Mouse (Mus musculus): ENCODE data around the gene Mpzl1.
"Not testable (repeated sequence)": the region's sequence is repeated elsewhere in the genome, so short reads cannot be mapped to it uniquely, and the experiment has no call there.

The Mpzl1 gene

DNA sequence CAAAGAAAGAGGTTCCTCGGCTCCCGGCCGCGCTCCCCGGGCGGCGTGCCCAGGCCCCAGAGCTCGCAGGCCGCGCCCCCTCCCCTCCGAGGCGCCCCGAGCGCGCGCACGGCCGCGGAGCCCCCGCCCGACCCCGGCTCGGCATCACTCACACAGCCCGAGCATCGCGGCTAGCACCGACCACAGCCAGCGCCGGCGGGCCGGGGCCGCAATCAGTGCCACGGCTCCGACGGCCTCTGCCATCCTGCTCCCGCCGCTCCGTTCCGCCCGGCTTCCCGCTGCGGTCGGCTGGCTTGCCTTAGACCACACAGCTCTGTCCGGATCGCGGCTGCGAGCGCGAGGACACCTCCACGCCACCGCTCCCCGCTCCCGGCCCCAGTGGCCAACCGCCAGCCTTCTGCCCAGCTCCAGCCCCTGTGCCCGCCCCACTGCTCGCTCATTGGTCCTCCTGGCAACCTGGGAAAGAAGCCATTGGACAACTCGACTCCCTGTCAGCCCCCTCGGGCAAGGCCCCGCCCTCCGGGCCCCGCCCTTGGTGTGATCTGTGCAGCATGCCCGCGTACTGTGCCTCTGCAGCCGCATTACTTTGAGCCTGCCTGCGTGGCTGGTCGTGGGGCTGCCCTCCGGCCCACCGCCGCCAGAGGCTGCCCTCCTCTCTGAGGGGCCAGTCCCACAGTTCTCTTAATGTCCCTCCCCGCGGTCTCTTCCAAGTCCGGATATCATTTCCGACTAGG, at the start of gene Mpzl1:
Gene Mpzl1, minus strand, starts transcription at position 388 of the 734 bp plus-strand sequence.
- DNase-seq = peak; percentile 100

DNA sequence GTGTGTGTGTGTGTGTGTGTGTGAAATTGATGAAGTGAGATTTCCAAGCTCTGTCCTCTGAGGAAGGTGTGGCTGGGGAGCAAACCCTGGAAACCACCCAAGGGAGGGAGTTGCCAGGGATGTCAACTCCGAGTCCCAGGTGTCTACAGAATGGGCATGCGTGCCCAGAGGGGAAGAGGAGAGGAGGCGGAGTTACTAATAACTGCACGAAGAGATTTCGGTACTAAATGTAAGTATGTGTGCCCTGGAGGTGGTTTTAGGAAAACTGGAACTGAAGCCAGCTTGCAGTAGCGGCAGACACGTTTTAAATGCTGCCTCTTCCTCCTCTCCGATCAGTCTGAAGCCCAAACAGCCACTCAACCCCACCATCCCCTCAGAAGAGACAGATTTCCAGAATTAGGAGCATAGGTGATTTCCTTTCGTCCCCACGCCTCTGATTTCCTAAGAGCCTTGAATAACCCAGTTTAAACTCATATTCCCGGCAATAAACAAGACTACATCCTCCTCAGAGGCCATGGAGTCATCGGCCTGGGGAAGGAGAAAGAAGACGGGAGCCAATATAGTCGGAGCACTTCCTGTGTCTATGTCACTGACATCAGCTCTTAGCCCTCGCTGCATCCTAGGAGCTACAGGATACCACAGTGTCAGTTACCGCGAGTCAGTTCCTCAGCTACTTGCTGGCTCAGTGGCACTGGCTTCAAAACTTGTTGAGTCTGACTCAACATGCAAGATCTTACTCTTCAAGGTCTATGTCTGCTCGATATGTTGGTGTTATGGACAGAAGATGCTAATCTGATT, 47.9 kb upstream of the Mpzl1 start:
- no peak for DNase-seq

DNA sequence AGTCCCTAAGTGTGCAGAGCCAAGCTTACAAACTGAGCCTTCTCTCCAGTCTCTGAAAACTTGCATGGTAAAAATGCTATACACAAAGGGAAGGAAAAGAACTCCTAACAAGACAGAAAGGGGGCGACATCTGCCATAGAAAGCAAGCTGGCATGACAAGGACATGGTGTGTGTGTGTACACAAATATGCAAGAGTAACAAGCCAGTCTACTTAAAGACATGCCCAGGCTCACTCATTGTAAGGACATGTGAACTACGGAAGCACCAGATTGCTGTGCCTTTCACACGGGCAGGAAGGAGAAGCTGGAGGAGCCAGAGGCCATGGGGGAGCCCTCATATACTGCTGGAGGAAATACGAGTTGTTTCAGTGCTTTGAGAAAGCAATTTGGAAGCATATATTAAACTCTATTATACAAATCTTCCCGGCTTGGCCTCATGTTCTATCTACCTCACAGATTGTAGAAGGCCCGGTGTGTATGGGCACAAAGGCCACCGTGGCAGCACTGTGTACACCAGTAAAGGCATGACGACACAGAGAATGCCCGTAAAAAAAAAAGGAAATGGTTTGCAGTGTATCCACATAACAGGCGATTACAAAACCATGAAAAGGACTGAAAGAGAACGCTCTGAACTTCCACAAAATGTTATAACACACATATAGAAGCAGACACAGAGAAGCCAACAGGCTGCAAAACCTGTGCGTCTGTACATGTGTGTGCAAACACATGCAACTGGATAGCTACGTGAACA, 46.9 kb upstream of the Mpzl1 start:
- no peak for DNase-seq

DNA sequence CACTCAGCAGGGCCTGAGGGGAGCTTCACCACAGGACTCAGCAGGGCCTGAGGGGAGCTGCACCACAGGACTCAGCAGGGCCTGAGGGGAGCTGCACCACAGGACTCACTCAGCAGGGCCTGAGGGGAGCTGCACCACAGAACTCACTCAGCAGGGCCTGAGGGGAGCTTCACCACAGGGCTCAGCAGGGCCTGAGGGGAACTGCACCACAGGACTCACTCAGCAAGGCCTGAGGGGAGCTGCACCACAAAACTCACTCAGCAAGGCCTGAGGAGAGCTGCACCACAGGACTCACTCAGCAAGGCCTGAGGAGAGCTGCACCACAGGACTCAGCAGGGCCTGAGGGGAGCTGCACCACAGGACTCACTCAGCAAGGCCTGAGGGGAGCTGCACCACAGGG, 45.7 kb upstream of the Mpzl1 start:
- DNase-seq = not testable (repeated sequence)

DNA sequence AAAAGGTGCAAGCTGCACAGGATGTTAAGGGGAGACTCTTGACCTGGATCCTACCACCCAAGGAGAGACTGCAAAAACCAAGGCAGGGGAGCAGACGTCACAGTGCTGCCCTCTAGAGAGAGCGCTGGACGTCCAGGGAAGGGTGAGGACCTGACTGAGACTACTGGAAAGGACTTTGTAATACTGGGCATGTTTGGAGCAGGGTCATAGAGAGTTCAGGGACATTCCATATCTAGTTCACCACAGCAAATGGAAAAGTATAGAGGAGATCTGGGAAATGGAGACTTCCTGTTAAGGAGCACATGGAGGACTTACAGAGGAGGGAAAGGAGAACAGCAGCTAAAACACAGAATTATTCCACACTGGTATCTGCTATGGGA, 45.3 kb upstream of the Mpzl1 start:
- no peak for DNase-seq

DNA sequence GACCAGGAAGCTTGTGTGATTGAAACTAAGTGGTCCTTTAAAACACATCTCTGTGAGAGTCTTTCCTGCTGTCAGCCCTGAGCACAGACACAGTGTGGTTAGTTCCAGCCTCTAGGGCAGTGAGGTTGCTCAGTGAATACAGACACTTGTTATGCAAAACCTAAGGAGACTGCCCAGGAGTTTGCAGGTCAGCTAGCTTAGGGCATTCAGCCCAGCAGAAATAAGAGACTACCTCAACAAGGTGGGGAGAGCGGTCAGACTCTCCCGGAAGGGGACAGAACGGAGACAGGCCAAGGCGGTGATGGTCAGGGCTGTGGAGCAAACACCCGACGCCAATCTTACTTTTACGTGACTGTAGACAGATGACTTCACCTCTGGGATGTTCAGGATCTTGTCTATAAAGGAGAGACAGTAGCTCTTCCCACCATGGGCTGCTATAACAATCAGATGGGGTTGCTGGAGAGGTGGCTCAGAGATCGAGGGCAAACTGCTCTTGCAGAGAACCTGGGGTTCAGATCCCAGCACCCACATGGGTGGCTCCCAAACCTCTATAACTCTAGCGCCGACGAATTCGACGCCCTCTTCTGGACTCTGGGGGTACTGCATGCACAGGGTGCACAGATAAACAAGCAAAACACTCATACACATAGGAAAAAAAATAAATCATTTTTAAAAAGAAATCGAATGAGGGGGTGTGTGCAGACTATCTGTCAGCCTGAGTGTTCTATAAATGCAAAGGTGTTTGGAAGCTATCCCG, 44.7 kb upstream of the Mpzl1 start:
- DNase-seq = no peak

DNA sequence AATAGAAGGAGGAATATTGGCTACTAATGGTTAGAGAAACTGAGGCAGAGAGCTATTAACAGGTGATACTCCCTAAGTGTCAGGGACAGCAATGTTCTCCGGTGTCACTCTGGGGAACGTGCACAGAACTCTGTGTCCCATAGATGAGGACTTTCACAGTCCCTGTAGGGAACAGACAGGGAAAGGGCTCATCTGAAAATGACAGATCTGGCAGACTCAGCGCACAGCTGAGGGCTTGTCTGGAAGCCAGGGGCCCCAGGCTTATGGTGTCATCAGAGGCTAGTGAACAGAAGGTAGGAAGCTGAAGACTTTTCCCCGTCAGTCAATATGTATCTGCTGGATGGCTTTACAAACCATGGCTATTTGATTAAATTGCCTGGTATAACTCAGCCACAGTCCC, 43.2 kb upstream of the Mpzl1 start:
- no peak for DNase-seq

DNA sequence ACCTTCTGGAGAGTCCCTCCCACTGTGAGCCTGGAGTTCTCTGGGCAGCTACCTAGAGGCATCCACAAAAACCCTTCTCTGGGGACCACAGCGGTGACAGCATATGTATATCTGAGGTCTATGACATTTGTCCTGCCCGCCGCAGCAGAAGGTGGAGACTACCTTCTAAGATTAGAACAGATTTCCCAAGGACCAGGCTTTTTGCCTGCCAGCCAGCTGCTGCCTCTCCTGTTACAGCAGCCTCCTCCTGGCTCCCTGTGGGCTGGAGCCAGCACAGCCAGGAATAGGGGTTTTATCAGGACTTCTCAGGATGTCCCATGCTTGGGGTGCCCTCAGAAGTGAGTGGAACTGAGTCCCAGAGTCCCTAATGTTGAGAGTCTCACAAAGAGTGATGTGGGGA, 42.7 kb upstream of the Mpzl1 start:
- DNase-seq = no peak

DNA sequence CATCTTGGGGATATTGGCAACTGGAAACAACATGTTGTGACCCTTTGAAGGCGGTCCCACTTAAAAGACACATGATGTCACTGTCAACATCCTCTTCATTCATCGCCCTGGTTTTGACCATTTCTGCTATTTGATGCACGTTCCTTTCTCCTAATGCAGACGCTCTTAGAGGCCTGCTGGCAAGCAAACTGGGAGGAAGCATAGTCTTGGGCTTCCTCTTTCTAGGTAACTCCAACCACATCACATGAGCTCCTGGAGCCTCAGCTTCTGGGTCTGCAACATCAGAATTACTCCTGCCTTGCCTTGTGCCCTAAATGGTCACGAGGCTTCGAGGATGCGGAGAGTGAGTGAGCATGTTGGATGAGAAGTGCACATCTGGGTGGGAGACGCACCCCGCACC, 40.8 kb upstream of the Mpzl1 start:
- no peak for DNase-seq

DNA sequence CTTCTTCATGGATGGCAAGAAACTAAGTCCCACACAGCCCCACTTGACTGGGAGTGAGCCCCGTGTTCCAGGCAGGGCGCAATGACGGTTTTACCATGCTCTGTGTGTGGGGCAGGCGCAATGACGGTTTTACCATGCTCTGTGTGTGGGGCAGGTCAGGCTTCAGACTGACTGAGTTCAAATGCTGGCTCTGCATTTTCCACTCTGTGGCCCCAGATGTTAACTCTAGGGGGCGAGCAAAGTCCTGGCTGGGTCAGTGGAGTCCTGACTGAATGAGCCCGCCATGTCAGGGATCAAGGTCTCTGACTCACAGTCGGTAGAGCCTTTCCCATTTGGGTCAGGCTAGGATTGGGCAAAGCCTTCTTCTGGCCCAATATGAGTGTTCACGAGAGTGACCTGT, 38.0 kb upstream of the Mpzl1 start:
- no peak for DNase-seq

DNA sequence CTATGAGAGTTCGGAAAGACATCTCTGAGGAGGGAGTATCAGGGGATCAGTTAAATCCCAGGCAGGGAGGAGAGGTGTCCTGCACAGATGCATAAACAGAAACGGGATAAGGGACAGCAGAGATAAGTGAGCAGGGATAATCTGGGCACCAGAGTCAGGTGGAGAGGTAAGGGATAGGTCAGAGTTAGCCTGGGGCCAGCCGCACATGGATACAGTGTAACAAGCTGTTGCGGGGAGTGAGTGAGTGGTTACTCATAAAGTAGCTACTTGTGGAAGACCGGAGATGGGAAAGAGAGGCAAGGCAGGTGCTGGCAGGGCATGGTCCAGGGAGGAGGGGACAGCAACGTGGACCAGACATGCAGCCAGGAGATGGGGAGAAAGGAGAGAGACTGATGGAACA, 35.7 kb upstream of the Mpzl1 start:
- DNase-seq = no peak

DNA sequence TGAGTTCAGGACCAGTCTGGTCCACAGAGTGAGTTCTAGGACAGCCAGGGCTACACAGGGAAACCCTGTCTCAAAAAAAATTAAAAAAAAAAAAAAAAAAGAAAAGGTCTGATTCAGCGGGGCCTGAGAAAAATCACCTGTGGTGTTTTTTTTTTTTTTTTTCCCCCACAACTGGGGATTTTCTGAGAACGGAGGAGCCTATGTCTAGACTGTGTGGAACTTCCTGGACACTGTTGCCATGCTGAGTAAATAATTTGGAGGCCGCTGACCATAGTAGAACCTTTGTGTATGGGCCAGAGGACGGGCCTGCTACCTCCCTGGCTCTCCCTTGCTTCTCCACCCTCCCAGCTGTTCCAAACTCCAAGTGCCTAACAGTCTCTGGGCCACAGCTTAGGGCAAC, 34.6 kb upstream of the Mpzl1 start:
- no peak for DNase-seq

DNA sequence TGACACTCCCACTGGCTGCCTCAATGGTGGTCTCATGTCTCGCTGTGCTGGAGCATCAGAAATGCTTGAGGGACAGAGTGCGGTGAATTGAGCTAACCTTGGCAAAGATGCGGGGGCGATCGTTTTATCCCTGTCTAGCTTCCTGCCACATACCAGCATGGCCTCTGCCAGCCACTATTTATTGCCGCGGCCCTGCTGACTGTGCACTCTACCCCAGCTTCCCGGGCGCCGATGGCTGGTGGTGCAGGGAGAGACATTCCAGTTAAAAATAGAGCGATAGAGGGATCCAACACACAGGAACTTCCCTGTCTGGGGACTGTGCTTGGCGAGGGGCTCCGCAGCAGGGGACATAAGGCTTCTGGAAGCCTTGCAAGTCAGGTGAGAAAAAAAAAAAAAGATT, 33.0 kb upstream of the Mpzl1 start:
- DNase-seq = no peak

DNA sequence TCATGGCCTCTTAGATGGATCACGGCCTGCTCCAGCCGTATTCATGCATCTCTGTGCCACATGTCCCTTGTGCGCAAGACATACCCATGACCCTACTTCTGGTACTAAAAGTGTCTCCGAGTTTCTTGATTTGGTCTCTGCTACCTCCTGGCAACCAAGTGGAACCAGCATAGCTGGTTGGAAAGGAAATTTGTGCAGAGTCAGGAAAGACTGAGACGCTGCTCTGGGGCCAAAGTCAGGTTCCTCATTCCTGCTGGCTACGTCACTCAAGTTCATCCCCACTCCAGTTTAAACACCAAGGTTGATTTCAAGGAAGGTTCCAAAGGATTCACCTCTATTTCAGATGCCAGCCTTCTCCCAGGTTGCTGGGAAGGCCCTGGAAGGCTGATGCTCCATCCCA, 32.6 kb upstream of the Mpzl1 start:
- no peak for DNase-seq

DNA sequence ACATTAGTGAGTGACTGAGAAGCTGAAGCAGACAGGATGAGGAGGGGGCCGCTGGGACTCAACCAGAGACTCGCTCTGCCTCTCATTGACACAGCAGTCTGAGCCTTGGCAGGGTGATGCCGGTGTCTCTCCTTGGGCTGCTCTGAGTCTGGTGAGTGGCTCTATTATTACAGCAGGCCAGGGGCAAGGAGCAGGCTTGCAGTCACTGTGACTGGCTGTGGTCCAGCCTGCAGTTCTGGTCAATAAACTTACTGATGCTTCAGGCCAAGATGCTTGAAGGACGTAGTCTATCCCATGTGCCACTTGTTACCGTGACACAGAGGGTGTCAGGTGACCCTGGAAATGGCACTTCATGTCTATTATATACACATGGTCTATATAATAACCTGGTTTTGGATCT, 31.4 kb upstream of the Mpzl1 start:
- no peak for DNase-seq

DNA sequence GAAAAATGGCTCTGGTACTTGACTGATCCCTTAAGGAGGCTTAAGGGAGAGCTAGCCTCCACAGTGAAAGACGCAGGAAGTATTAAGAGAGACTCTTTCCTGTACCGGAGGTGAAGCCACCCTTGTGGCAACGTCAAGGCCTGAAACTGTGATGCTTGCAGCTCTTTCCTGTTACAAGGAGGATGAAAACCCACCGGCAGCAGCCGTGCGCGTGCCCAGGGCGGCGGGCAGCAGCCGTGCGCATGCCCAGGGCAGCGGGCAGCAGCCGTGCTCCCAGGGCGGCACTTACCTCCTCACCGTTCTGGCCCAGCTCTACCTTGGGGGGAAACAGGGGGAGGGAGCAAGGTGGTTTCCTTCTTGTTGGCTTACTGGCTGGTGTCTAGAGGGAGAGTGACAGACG, 28.9 kb upstream of the Mpzl1 start:
- DNase-seq = no peak

DNA sequence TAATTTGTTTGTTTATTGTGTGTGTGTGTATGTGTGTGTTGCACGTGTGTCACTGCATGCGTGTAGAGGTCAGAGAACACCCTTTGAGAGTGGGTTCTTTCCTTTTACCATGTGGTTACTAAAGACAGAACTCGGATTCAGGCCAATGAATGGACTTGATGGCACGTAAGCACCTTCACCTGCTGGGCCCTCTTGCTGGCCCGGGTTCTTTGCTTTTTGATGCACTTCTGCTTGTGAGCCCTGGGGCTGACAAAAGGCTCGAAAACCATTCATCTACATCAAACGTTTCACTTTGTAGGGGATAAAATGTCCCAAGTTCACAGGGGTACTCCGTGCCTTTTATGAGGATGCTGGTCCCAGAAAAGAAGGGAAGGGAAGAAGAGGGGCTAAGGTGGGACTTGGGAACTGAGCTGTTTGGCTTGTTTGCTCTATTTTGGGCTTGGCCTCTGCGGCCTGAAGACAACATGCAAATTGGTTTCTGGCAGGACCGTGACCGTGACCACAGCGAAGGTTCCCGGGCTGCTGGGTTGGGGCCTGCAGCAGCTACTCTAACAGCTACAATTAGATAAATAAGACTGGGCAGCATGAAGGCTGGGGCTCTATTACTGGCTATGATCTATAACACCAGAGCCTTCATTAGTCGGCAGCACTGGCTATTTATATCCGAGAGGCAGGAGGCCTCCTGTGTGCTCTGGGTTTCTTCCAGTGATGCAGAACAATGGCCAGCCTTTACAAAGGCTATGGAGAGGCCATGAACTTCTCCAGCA, 28.3 kb upstream of the Mpzl1 start:
- peak; percentile 37 for DNase-seq

DNA sequence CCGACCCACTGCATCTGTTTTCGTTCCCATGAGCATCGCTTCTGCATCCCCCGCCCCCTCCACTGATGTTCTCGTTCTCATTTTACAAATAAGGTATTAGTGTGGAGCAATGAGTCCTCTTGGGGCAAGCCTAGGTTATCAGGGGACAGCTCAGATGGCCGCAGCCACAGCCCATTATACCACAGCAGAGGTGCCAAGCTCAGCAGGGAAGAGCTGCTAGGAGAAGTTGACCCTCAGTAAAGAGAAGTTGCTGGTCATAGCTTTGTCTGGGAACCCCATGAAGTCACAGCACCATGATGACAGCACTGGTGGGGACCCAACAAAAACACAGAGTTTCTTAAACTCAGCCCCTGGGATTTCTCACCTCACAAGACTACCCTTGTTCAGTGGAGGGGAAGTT, 27.4 kb upstream of the Mpzl1 start:
- no peak for DNase-seq

DNA sequence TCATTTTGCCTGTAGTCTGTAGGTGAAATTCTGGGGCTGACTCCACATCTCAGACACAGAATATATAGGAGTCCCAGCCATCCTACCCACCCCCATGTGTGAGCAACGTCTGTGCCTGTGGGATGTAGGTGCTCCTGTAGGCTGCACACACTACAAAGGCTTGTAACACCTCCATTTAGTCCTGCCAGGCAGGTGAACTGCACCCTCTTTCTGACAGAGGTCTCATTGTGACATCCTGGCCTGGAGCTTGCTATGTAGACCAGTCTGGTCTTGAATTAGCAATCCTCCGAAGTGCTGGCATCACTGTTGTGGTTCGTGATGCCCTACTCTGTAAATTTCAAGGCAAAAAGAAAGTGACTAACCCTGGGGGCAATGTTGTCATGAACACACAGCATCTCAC, 26.9 kb upstream of the Mpzl1 start:
- DNase-seq = no peak

DNA sequence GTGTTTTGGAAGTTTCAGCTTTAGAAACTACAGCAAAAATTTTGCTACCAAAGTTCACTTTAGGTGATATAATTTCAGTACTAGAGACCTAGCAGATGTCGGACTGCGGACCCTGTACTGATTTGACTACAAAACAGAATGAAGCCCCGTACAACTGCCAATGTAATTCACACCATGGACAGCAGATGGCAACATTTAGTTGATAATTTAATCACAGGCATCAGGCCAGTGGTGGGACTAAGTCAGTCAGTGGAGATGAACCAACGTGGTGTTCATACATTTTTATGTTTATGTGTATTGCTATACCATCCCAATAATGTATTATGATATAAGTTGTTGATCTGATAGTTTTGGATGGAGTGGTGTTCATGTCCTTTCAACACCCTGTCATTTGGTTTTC, 26.4 kb upstream of the Mpzl1 start:
- peak; percentile 70 for DNase-seq

DNA sequence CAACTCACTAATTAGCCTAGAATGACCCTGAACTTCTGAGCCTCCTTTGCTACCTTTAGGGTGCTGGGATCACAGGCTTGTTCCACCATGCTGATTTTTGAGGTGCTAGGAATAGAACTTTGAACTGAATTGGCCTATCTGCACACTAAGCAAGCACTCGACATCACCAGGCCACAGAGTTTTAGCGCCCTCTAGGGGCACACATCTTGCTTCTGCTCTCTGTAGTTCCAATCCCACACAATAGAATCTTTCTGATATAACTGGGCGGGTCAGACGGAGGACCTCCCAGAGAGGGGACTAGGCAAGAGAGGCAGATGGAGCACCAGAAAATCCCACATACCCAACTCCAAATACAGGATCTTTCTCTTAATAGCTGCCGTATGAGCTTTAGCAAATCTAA, 24.3 kb upstream of the Mpzl1 start:
- peak; percentile 81 for DNase-seq

DNA sequence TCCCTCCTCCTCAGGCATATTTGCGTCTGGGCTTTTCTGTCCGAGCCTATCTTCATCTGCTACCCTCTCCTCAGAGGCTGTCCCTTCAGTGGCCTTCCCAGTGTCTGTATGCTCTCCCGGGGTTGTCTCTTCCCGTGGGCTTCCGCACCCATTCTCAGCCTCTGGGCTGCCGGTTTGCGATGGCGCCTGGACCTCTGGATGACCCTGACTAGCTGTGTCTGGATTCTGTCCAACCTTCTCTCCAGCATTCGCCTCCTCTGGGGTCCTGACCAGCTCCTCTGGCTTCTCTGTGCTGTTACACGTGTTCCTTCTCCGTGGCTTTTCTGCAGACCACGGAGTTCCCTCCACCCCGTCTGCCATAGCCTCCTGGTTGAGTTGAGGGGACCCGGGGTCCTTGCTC, 21.1 kb upstream of the Mpzl1 start:
- DNase-seq = no peak

Data from cerebellum, adult 9-10 months (tissue).